Mouse (Mus musculus) retina, embryonic 14.5 days (tissue): ENCODE measurements at regions not wholly inside any gene's neighbourhood (a gene's known extent, or its start where the extent isn't known, plus 50 kb on each side); places are given as distances from the start of the nearest gene placed in this dataset.

Experiments
- DNase-seq: peaks from one replicate; pipeline ENCODE4 v3.0.0-alpha.2; 2015; ENCODE audit warnings: low spot score

- DNase-seq = no peak
Measured at GRCm38 (mm10) chr6:66012675-66013074, 60.3 kb downstream of the 4930544G11Rik start.

GRCm38 (mm10) chr6:66023531-66023930 lies 71.1 kb downstream of the 4930544G11Rik start:
- DNase-seq = no peak

- no peak for DNase-seq
Measured at GRCm38 (mm10) chr6:66036789-66037188, 84.4 kb downstream of the 4930544G11Rik start.

- no peak for DNase-seq
Measured at GRCm38 (mm10) chr6:66051852-66052251, 99.4 kb downstream of the 4930544G11Rik start.

GRCm38 (mm10) chr6:66052386-66052785 lies 100.0 kb downstream of the 4930544G11Rik start:
- DNase-seq = no peak

GRCm38 (mm10) chr6:66053197-66053596 lies 100.8 kb downstream of the 4930544G11Rik start:
- no peak for DNase-seq

GRCm38 (mm10) chr6:66068874-66069273 lies 116.5 kb downstream of the 4930544G11Rik start:
- DNase-seq = no peak

- DNase-seq = peak; percentile 46
Measured at GRCm38 (mm10) chr6:66077445-66077844, 125.0 kb downstream of the 4930544G11Rik start.

GRCm38 (mm10) chr6:66078769-66079168 lies 126.4 kb downstream of the 4930544G11Rik start:
- no peak for DNase-seq

- no peak for DNase-seq
Measured at GRCm38 (mm10) chr6:66101555-66102071, 149.2 kb downstream of the 4930544G11Rik start.

- DNase-seq = no peak
Measured at GRCm38 (mm10) chr6:66114366-66114765, 162.0 kb downstream of the 4930544G11Rik start.

- DNase-seq = peak; percentile 87
Measured at GRCm38 (mm10) chr6:66121479-66122183, 169.2 kb downstream of the 4930544G11Rik start.

GRCm38 (mm10) chr6:66124292-66124691 lies 171.9 kb downstream of the 4930544G11Rik start:
- DNase-seq = no peak

GRCm38 (mm10) chr6:66151786-66152185 lies 199.4 kb downstream of the 4930544G11Rik start:
- no peak for DNase-seq

- DNase-seq = no peak
Measured at GRCm38 (mm10) chr6:66154831-66155230, 202.4 kb downstream of the 4930544G11Rik start.

GRCm38 (mm10) chr6:66160805-66161204 lies 208.4 kb downstream of the 4930544G11Rik start:
- DNase-seq = no peak

- DNase-seq = no peak
Measured at GRCm38 (mm10) chr6:66168913-66169312, 216.5 kb downstream of the 4930544G11Rik start.

- no peak for DNase-seq
Measured at GRCm38 (mm10) chr6:66197990-66198389, 245.6 kb downstream of the 4930544G11Rik start.

- no peak for DNase-seq
Measured at GRCm38 (mm10) chr6:66200136-66200790, 247.9 kb downstream of the 4930544G11Rik start.

- no peak for DNase-seq
Measured at GRCm38 (mm10) chr6:66206197-66206925, 254.0 kb downstream of the 4930544G11Rik start.

- no peak for DNase-seq
Measured at GRCm38 (mm10) chr6:66217543-66217942, 265.1 kb downstream of the 4930544G11Rik start.

- DNase-seq = no peak
Measured at GRCm38 (mm10) chr6:66224164-66224903, 271.9 kb downstream of the 4930544G11Rik start.
